Mouse (Mus musculus): ENCODE measurements around the gene Hexb. TPM values are rescaled to one million over a fixed set of nuclear protein-coding genes. Genes with fewer than 3 reads are reported as not detected.

Gene Hexb
- 86.7 TPM for polyA plus RNA-seq (2017; shearing (Covaris generic))

GRCm38 (mm10) chr13:97197932-97198562 is at the start of gene Hexb:
TSS of gene Hexb (minus strand) at chr13:97198357.

DNA sequence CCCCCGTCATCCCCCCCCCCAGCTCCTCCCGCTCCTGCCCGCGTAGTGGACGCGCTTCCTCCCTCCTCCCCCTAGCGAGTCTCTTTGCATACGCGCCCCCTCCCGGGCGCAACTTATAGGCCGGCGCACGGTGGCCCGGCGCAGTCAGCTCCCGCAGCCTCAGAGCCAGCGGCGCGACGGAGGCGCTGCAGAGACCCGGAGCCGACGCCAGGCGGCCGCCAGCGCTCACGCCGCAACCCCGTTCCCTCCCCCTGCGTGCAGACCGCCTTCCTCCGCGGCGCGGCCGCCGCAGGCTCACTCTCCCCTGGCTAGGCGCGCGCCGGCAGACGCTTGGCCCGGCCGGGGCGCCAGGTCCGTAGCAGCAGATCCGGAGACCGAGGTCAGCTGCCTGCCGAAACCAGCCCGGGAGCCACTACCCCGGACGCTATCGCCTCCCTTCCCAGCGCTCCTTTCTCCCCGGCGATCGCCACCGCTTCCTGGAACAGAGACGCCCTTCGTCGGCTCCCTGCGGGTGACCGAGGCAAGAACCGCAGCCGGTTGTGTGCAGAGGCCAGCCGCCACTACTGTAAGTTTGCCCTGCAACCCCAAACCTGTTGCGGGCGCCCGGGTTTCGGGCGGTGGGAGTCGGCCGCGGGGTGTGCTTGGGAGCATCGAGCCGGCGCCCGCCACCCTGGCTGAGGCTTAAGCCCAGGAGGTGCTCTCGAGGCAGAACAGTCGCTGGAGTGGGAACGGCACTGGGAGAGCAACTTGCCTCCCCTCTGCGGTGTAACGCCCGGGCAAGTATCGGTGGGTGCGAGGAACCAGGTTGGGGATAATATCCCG is 43.0 kb upstream of the Hexb start, which contains the start of gene Enc1:
Gene Enc1 (plus strand): TSS at position 141 of the 822 bp plus-strand sequence.

GRCm38 (mm10) chr13:97137466-97138400 is 60.4 kb downstream of the Hexb start, which contains the start of the genes Gfm2 and Nsa2:
TSS of gene Gfm2 (plus strand) at chr13:97137937.
TSS of gene Nsa2 (minus strand) at chr13:97137937.

Other genes starting within 250 kb of the Hexb start
- gene 1700029F12Rik, start 164.0 kb downstream of the Hexb start, polyA plus RNA-seq (2017; shearing (Covaris generic)), result not detected
- gene Fam169a, start 131.1 kb downstream of the Hexb start, polyA plus RNA-seq (2017; shearing (Covaris generic)), result 0.26 TPM
- gene Gm6169, start 99.1 kb downstream of the Hexb start, polyA plus RNA-seq (2017; shearing (Covaris generic)), result 9.4 TPM
- gene Gfm2, start 60.4 kb downstream of the Hexb start, polyA plus RNA-seq (2017; shearing (Covaris generic)), result 48.1 TPM
- 94.0 TPM for gene Nsa2, start 60.4 kb downstream of the Hexb start, polyA plus RNA-seq (2017; shearing (Covaris generic))
- gene Enc1, start 42.7 kb upstream of the Hexb start, polyA plus RNA-seq (2017; shearing (Covaris generic)), result 0.17 TPM

Data from activated CD4-positive, CD25-positive, alpha-beta regulatory T cell, adult 9 weeks (primary cell).